Mouse (Mus musculus): ENCODE measurements at regions not wholly inside any gene's neighbourhood (a gene's known extent, or its start where the extent isn't known, plus 50 kb on each side); places are given as distances from the start of the nearest gene placed in this dataset.

DNA sequence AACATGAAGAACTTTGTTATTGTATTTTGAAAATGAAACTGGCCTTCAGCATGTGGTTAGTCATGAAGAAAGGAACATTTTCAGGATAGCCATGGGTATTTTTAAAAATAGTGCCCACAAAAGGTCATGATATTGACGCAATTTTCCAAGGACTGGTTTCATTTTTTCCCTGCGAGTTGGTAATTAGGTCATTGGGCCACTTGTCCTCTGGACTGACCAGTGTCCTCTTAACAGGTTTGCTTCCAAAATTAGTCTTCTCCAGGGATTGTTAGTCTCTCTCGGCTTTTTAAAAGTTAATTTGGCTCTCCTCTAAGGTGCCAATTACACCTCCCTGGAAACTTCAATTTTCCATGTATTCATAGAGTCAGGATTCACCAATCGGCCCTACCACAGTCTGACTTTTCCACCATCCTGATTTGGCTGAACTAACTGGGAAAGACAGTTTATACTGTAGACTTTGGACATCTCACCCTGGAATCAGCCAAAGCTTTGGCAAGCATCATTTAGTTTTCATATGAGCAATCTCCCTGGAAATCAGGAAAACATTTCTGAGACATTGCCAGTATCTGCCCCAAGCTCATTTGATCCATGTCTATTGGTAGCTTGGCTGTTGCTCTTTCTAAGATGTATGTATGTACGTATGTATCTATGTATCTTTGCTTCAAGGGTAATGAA lies 562.8 kb upstream of the Sox9 start:
- no peak for DNase-seq (ENCODE audit: low spot score in 2 of 2)

GRCm38 (mm10) chr11:112234492-112235116 lies 547.4 kb upstream of the Sox9 start:
- no peak for DNase-seq (ENCODE audit: low spot score in 2 of 2)

GRCm38 (mm10) chr11:112238960-112239884 lies 542.8 kb upstream of the Sox9 start:
- no peak for DNase-seq (ENCODE audit: low spot score in 2 of 2)

GRCm38 (mm10) chr11:112252548-112252947 lies 529.5 kb upstream of the Sox9 start:
- no peak for DNase-seq (ENCODE audit: low spot score in 2 of 2)

- peak; percentile 32 to 35 for DNase-seq (ENCODE audit: low spot score in 2 of 2)
Measured at GRCm38 (mm10) chr11:112253061-112253460, 529.0 kb upstream of the Sox9 start.

GRCm38 (mm10) chr11:112256326-112256725 lies 525.7 kb upstream of the Sox9 start:
- DNase-seq (ENCODE audit: low spot score in 2 of 2) = no peak

DNA sequence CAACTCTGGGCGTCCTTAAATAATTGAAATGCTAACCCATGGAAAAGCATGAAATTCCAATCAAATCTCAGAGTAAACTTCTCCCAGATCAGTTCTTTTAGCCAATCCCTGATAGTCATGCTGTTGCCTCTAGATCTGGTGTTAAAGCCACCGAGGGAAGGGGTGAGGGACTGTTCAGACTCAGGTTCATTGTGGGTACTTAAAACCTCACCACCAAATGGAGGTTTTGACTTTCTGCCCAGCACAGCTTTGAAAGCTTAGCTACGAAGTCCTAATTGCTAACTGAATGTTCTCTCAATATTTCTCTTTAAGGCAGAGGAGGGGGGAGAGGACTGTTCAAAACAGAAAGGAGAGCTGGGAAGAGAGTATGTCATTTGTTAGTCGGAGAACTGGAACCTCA lies 517.9 kb upstream of the Sox9 start:
- DNase-seq (ENCODE audit: low spot score in 2 of 2) = no peak

GRCm38 (mm10) chr11:112270911-112271310 lies 511.1 kb upstream of the Sox9 start:
- no peak for DNase-seq (ENCODE audit: low spot score in 2 of 2)

DNA sequence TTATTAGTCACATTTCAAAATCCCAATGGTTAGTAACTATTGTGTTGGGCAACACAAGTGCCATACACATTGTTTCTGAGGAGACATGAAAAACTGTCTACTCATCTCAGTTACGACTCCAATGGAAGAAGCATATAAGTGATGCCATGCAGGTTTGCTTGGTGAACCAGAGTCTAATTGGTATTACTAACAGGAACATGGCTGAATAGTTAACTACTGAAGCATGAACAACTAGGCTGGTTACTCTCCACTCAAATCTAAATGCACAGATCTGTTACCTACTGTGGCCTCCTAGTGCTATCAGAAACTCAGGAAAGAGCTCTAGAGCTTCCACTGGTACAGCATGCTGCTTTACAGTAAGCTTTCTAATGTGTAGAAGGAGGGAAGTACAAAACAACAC lies 503.5 kb upstream of the Sox9 start:
- no peak for DNase-seq (ENCODE audit: low spot score in 2 of 2)

DNA sequence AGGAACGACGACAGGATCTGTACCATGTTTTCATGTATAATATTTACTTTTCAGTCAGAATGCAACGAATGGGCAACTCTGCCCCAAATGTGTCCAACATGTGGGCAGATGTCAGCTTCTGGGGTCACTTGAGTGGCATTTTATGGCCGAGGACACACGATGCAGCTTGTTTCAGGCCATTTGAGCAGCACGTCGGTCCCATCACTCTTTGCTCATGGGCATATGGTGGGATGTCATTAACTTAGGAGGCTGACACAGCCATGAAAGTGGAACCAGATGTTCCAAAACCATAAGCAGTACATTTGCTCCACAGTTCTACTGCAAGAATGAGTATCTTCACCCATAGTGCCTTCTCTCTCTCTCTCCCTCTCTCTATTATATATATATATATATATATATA lies 499.1 kb upstream of the Sox9 start:
- DNase-seq (ENCODE audit: low spot score in 2 of 2) = no peak

- DNase-seq (ENCODE audit: low spot score in 2 of 2) = no peak
Measured at GRCm38 (mm10) chr11:112298901-112299341, 483.1 kb upstream of the Sox9 start.

GRCm38 (mm10) chr11:112303091-112303490 lies 478.9 kb upstream of the Sox9 start:
- DNase-seq (ENCODE audit: low spot score in 2 of 2) = no peak

- DNase-seq (ENCODE audit: low spot score in 2 of 2) = no peak
Measured at GRCm38 (mm10) chr11:112325850-112326249, 456.2 kb upstream of the Sox9 start.

DNA sequence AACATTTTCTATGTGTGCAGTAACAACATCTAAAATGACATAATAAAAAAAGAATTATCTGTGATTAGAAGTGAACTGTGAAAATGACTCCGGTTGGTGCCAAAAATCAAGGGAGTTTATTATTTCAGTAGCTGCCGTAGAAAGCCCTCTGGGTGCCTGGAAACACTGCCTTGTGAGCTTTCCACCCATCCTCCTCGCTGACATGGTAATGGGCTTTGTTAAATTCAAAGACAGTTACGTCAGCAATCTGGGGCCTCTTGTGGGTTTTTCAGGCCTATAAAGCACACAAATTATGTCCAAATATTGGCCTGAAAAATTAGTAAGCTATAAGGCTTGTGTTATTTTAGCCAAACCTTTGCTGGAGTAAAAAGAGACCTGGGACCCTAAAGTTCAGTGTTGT lies 454.4 kb upstream of the Sox9 start:
- DNase-seq (ENCODE audit: low spot score in 2 of 2) = no peak

GRCm38 (mm10) chr11:112345133-112345532 lies 436.9 kb upstream of the Sox9 start:
- peak in 1 of 2 experiments; percentile 11 for DNase-seq (ENCODE audit: low spot score in 2 of 2)

- no peak for DNase-seq (ENCODE audit: low spot score in 2 of 2)
Measured at GRCm38 (mm10) chr11:112345586-112345985, 436.4 kb upstream of the Sox9 start.

- no peak for DNase-seq (ENCODE audit: low spot score in 2 of 2)
Measured at GRCm38 (mm10) chr11:112346089-112346488, 435.9 kb upstream of the Sox9 start.

- peak in 1 of 2 experiments; percentile 2 for DNase-seq (ENCODE audit: low spot score in 2 of 2)
Measured at GRCm38 (mm10) chr11:112346532-112346931, 435.5 kb upstream of the Sox9 start.

- DNase-seq (ENCODE audit: low spot score in 2 of 2) = no peak
Measured at GRCm38 (mm10) chr11:112355311-112355710, 426.7 kb upstream of the Sox9 start.

GRCm38 (mm10) chr11:112366715-112367114 lies 415.3 kb upstream of the Sox9 start:
- no peak for DNase-seq (ENCODE audit: low spot score in 2 of 2)

GRCm38 (mm10) chr11:112370941-112371340 lies 411.1 kb upstream of the Sox9 start:
- DNase-seq (ENCODE audit: low spot score in 2 of 2) = no peak

GRCm38 (mm10) chr11:112400069-112400468 lies 382.0 kb upstream of the Sox9 start:
- no peak for DNase-seq (ENCODE audit: low spot score in 2 of 2)

Data from urinary bladder, postnatal 36 days (tissue).